Comparison of ENCODE assay signal across 8 mouse cellular contexts in genomic region chr1:24633553-24634132, GRCm38 (mm10). TPM values are rescaled to one million over a fixed set of nuclear protein-coding genes. Genes with fewer than 3 reads are reported as not detected.
DNase-seq lines count a peak whose midpoint lies in the region; ATAC-seq and TF ChIP-seq lines count a peak whose summit lies in the region.
"Had no signal": no experiment of that assay in that cellular context is flagged by ENCODE, and none has a peak within 500 bp of the region (broad histone marks: within the 10 kb centered on the region; RNA-seq: fewer than 3 reads in every experiment).

No protein-coding gene starts in this region.

- H3K4me2 ChIP-seq in midbrain, embryonic 13.5 days (replicated peaks) = no peak overlapping the region
- H3K4me2 ChIP-seq in heart, embryonic 14.5 days (ENCODE audit: low read length) = peak overlapping the region; percentile 41
- peak overlapping the region; percentile 21 for H3K4me2 ChIP-seq in neural tube, embryonic 15.5 days

- 42% methylated on average over 14 of the region's 14 CpGs for WGBS in midbrain, embryonic 10.5 days
- 39% methylated on average over 14 of the region's 14 CpGs for WGBS in midbrain, embryonic 13.5 days
- WGBS in heart, embryonic 14.5 days = 28% methylated on average over 14 of the region's 14 CpGs
- 42% methylated on average over 14 of the region's 14 CpGs for WGBS in neural tube, embryonic 15.5 days

- H3K9ac ChIP-seq in midbrain, embryonic 13.5 days (replicated peaks) = no peak overlapping the region
- H3K9ac ChIP-seq in heart, embryonic 14.5 days (ENCODE audit: low read length) = no peak overlapping the region
- no peak overlapping the region for H3K9ac ChIP-seq in neural tube, embryonic 15.5 days (replicated peaks)

- no peak overlapping the region for H3K4me3 ChIP-seq in midbrain, embryonic 10.5 days
- no peak overlapping the region for H3K4me3 ChIP-seq in midbrain, embryonic 13.5 days (replicated peaks)
- H3K4me3 ChIP-seq in heart, embryonic 14.5 days (ENCODE audit: control insufficient read depth in 1 of 2, insufficient read depth in 1 of 2, low read depth in 1 of 2, low read length in 2 of 2) = no peak overlapping the region
- H3K4me3 ChIP-seq in layer of hippocampus, adult 2 months = no peak overlapping the region
- H3K4me3 ChIP-seq in neural tube, embryonic 15.5 days (replicated peaks) = no peak overlapping the region
- H3K4me3 ChIP-seq: erythroblast, embryonic 14.5 days had no signal

- H3K9me3 ChIP-seq in midbrain, embryonic 10.5 days (replicated peaks) = no peaks in the 10 kb centered on the region
- H3K9me3 ChIP-seq in midbrain, embryonic 13.5 days = no peaks in the 10 kb centered on the region
- H3K9me3 ChIP-seq in heart, embryonic 14.5 days (ENCODE audit: control insufficient read depth, low read length) = no peaks in the 10 kb centered on the region
- no peaks in the 10 kb centered on the region for H3K9me3 ChIP-seq in neural tube, embryonic 15.5 days (replicated peaks)

- no peak for ATAC-seq in midbrain, embryonic 13.5 days
- ATAC-seq in heart, embryonic 14.5 days (ENCODE audit: insufficient number of reproducible peaks, insufficient read depth, low FRiP score, low read depth) = no peak
- no peak for ATAC-seq in neural tube, embryonic 15.5 days (ENCODE audit: low FRiP score)

- H3K4me1 ChIP-seq in midbrain, embryonic 10.5 days = no peaks in the 10 kb centered on the region
- no peaks in the 10 kb centered on the region for H3K4me1 ChIP-seq in midbrain, embryonic 13.5 days (replicated peaks)
- no peaks in the 10 kb centered on the region for H3K4me1 ChIP-seq in heart, embryonic 14.5 days (ENCODE audit: control insufficient read depth in 2 of 2, insufficient read depth in 2 of 2, low read length in 2 of 2)
- H3K4me1 ChIP-seq in neural tube, embryonic 15.5 days = no peaks in the 10 kb centered on the region

- peak; percentile 93 for TF ChIP-seq CTCF in layer of hippocampus, adult 2 months (conservative IDR thresholded peaks at IDR 0.05)

- peak; percentile 14 for DNase-seq in midbrain, embryonic 10.5 days (ENCODE audit: low spot score)
- peak; percentile 42 for DNase-seq in cerebellum, adult 8-10 months
- peak; percentile 39 to 62 for DNase-seq in layer of hippocampus, adult 2 months (ENCODE audit: low spot score in 2 of 2)
- no peak for DNase-seq in spleen, adult 12 weeks (ENCODE audit: low spot score)

- no peak overlapping the region for H3K27ac ChIP-seq in midbrain, embryonic 10.5 days (replicated peaks)
- no peak overlapping the region for H3K27ac ChIP-seq in midbrain, embryonic 13.5 days
- no peak overlapping the region for H3K27ac ChIP-seq in heart, embryonic 14.5 days (replicated peaks in 1 of 2; ENCODE audit: control insufficient read depth in 1 of 2, insufficient read depth in 1 of 2, low read depth in 2 of 2, low read length in 2 of 2)
- no peak overlapping the region for H3K27ac ChIP-seq in layer of hippocampus, adult 2 months
- H3K27ac ChIP-seq in neural tube, embryonic 15.5 days (replicated peaks) = no peak overlapping the region

- H3K27me3 ChIP-seq in midbrain, embryonic 10.5 days (ENCODE audit: low read depth, poor library complexity, severe bottlenecking) = no peaks in the 10 kb centered on the region
- H3K27me3 ChIP-seq in midbrain, embryonic 13.5 days = no peaks in the 10 kb centered on the region
- no peaks in the 10 kb centered on the region for H3K27me3 ChIP-seq in heart, embryonic 14.5 days (ENCODE audit: control insufficient read depth, insufficient read depth, low read length)
- no peaks in the 10 kb centered on the region for H3K27me3 ChIP-seq in neural tube, embryonic 15.5 days (replicated peaks)

- H3K36me3 ChIP-seq in midbrain, embryonic 10.5 days = no peaks in the 10 kb centered on the region
- H3K36me3 ChIP-seq in midbrain, embryonic 13.5 days = no peaks in the 10 kb centered on the region
- no peaks in the 10 kb centered on the region for H3K36me3 ChIP-seq in heart, embryonic 14.5 days (ENCODE audit: control insufficient read depth, insufficient read depth, low read length)
- no peaks in the 10 kb centered on the region for H3K36me3 ChIP-seq in neural tube, embryonic 15.5 days

RNA-seq across cellular contexts. Expression of gene Lmbrd1, which starts 44.8 kb away (rescaled TPM):
- 24.4 and 26.9 TPM in 2 replicates for polyA plus RNA-seq in midbrain, embryonic 10.5 days (2016; fragmentation: Nextera tagmentation; extraction: Ambion mirVana)
- polyA plus RNA-seq in midbrain, embryonic 13.5 days (2015; fragmentation: Nextera tagmentation; extraction: Ambion mirVana) = 37.1 and 38.7 TPM in 2 replicates
- 25.9 and 31.9 TPM in 2 replicates for polyA plus RNA-seq in heart, embryonic 14.5 days (2014; fragmentation: Nextera tagmentation; extraction: Ambion mirVana)
- total RNA-seq in layer of hippocampus, adult 2 months (2021) = 100 to 1,000 TPM; 101 to 102 TPM
- polyA plus RNA-seq in neural tube, embryonic 15.5 days (2015; fragmentation: Nextera tagmentation; extraction: Ambion mirVana) = 48.9 and 49.7 TPM in 2 replicates

RNA-seq across cellular contexts. Expression of gene Col19a1, which starts 46.4 kb away (rescaled TPM):
- 0.06 and 0.36 TPM in 2 replicates for polyA plus RNA-seq in midbrain, embryonic 10.5 days (2016; fragmentation: Nextera tagmentation; extraction: Ambion mirVana)
- polyA plus RNA-seq in midbrain, embryonic 13.5 days (2015; fragmentation: Nextera tagmentation; extraction: Ambion mirVana) = 0.73 and 0.86 TPM in 2 replicates
- not detected in 2 replicates for polyA plus RNA-seq in heart, embryonic 14.5 days (2014; fragmentation: Nextera tagmentation; extraction: Ambion mirVana)
- 10 to 100 TPM; 22.3 to 24.5 TPM for total RNA-seq in layer of hippocampus, adult 2 months (2021)
- 3.0 and 3.4 TPM in 2 replicates for polyA plus RNA-seq in neural tube, embryonic 15.5 days (2015; fragmentation: Nextera tagmentation; extraction: Ambion mirVana)
- polyA plus RNA-seq: erythroblast, embryonic 14.5 days had no signal
